Mouse (Mus musculus) left cerebral cortex, adult 18-20 months (tissue): ENCODE measurements around the gene Mapk1ip1l. TPM values are rescaled to one million over a fixed set of nuclear protein-coding genes. Genes with fewer than 3 reads are reported as not detected.
"Not testable (repeated sequence)": the region's sequence is repeated elsewhere in the genome, so short reads cannot be mapped to it uniquely, and the experiment has no call there.

Source experiments
- DNase-seq, 2 experiments: peaks; one replicate each; pipeline ENCODE4 v3.0.0; 2021 to 2022; ENCODE audit warnings: low spot score in 2 of 2, mixed read lengths in 1 of 2
- total RNA-seq, 2 experiments: library from RNA; stranded (reverse); gene quantifications; 2 replicates each; pipeline ENCODE4 v1.2.3; 2021

Gene Mapk1ip1l
- total RNA-seq, 2 experiments from 2014 or later, result 47.0 to 48.4 TPM

DNA sequence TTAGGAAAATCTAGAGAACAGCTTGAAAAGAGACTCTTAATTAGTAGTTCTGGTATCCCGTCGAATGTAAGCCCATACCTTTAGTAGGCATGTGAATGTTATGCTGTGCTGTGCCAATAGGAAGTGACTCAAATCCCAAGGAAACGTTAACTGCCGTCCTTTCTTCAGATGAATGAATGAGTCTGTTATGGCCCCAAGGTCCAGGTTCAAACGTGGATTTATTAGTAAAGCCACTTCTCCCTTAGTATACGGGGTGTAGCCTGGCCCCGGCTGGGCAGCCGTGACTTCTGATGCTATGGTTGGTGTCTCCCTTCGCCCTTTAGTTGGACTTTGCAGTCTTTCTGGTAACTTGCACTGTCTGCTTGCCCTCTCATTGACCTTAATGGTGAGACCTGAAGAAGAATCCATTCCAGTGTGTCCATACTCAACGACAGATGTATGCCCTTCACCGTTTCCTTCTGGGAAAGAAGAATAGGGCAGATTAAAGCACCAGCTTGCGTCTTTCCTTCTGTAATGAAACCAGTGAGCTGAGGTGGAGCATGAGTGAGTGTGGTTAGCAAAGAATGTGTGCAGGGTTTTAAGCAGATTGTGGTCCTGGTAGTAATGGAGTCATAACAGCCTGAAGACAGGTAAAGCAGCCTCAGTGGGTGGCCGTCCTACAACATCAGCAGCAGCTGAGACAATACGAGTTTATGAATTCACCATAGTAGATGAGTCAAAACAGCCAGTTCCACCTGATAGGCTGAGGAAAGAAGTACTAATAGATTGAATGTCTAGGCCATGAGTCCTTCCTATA, 5.0 kb downstream of the Mapk1ip1l start:
- no peak for DNase-seq

GRCm38 (mm10) chr14:47304814-47305405, 6.8 kb downstream of the Mapk1ip1l start:
- DNase-seq, result no peak

GRCm38 (mm10) chr14:47305933-47306332, 7.9 kb downstream of the Mapk1ip1l start:
- no peak for DNase-seq

GRCm38 (mm10) chr14:47307669-47308068, 9.6 kb downstream of the Mapk1ip1l start:
- no peak for DNase-seq

- no peak for DNase-seq
These were observed 11.0 kb downstream of the Mapk1ip1l start for GRCm38 (mm10) chr14:47309061-47309460.

DNA sequence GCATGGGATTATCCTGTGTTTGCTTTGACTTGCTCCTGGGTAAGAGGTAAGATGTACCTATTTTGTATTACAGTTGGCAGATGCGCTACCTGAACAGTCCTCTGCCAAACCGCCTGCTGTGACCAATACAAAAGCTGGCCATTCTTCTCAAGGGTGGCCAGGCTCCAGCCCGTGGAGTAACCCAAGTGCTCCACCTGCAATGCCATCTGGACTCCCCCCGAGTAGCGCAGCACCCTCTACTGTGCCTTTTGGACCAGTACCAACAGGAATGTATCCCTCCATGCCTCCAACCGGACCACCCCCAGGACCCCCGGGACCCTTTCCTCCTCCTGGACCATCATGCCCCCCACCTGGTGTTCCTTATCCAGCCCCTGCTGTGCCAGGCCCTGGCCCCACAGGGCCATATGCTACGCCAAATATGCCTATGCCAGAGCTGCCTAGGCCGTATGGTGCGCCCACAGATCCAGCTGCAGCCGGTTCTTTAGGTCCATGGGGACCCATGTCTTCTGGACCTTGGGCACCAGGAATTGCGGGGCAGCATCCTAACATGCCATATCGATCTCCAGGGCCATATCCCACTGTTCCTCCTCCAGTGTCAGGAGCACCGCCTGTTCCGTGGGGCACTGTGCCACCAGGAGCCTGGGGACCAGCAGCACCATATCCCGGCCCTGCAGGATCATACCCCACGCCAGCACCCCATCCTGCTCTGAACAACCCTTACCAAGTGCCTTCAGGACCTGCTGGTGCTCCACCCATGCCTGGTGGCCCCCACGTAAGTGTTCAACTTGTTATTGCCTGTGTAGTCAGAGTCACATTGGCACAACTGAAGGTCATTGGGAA, 12.5 kb downstream of the Mapk1ip1l start:
- DNase-seq, result no peak

- DNase-seq, result no peak
These were observed 21.3 kb downstream of the Mapk1ip1l start for GRCm38 (mm10) chr14:47319362-47319761.

GRCm38 (mm10) chr14:47321581-47321980, 23.5 kb downstream of the Mapk1ip1l start:
- DNase-seq, result not testable (repeated sequence)

DNA sequence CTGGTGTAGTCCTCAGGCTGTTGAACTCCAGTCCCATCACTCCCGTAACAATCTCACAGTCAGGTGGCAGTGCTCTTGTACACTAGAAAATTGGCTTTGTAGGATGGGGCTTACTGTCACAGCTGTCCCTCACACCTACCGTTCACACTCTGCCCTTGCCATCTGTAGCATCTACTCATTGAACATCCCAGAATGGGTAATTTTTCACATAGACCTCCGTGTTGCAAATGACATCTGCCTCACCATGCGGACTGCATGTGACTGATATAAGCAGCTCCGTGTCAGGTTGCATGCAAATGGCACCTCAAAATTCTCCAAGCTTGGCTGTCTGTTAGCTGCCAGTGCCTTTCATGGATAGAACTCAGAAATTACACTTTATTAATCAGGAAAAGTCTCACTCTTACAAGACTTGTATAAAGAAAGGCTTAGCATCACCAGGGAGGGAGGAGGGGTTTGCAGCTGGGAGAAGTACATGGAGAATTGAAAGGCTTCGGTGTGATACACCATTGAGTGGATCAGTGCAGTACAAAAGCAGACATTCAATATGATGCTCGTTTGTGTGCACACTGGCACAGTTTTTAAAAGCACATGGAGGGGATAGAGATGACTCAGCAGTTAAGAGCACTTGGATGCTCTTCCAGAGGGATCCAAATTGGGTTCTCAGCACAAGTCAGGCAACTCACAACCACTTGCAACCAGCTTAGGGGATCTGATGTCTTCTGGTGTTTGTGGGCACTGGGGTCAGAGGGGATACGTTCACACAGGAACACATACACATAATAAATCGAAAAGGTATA, 28.1 kb downstream of the Mapk1ip1l start:
- no peak for DNase-seq

DNA sequence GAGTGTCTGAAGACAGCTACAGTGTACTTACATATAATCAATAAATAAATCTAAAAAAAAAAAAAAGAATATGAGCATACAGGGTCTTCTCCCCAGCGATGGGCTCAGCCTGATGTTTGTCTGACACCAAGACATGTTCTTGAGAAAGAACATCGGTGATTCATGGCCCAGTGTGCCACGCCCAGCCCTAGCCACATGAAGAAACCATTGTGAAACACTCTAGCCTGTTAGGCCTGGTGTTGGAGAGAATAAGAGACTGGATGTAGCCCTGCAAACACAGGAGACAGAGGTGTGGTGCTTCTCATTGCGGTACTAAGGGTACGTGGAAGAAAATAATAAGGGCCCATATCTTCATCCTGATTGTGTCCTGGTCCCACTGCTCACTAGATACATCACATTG, 29.3 kb downstream of the Mapk1ip1l start:
- DNase-seq, result no peak

GRCm38 (mm10) chr14:47331920-47332319, 33.9 kb downstream of the Mapk1ip1l start:
- no peak for DNase-seq

DNA sequence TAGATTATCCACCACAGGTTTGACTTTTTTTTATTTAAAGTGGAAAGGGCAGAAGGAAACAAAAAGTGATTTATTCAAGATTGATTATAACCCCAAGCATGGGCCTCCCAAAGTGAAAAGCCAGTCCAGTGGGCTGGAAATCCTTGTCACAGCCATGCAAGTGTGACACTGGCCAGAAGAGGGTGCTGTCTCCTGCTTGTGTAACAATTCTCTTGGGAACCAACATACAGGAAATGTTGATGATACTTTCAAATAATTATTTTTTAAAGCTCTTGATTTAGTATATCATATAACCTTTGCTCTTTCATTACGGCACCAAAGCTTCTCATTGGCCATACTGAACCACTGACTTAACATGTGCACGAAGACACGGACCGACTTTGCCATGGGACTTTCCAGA, 36.8 kb downstream of the Mapk1ip1l start:
- DNase-seq, result peak; percentile 77 to 83

DNA sequence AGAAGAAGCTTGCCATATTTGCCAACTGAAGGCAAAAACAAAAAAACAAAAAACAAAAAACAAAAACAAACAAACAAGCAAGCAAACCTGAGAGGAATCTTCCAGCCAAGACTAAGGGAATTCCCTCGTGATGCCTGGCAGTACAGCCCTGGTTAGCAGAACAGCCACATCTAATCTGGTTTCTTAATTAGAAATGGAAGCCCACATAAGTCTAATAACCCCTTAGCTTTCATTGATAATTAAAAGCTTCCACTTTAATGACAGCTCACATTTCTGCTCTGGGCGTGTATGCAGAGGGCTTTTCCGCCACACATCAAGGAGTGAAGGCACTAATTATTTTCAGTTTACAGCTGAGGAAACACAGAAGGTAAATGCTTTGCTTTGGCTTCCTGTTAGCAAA, 37.2 kb downstream of the Mapk1ip1l start:
- DNase-seq, result no peak

DNA sequence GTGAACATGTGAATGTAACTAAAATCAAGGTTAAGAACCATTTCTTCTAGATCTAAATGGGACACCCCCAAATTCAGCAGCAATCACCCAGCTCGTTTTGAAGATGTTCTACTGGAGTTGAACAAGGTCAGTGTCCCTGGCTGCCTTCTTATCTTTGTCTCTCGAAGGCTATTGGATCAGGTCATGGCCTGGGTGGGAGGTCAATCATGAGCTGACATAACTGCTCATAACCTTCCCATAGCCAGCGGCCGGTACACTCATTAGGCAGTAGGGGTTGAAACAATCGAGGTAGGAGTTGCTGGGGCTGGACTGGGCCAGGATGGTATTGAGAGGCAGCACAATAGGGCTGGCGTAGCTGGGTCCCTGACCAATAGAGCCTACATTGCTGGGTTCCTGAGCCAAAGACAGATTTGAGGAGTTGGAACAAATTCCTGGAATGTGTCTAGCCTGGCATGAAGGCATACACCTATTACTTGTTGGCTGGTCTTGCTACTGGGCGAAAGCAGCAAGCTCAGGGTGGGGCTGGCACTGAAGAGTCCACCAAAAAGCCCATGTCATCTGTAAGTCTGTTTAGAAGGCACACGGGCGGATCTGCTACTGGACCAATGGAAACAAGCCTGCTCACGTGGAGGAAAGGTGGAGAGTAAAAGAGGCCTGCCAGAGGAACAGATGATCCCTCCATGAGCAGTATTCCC, 42.3 kb downstream of the Mapk1ip1l start:
- no peak for DNase-seq

GRCm38 (mm10) chr14:47341811-47342291, 43.8 kb downstream of the Mapk1ip1l start:
- DNase-seq, result no peak

- DNase-seq, result no peak
These were observed 48.6 kb downstream of the Mapk1ip1l start for GRCm38 (mm10) chr14:47346715-47347114.

DNA sequence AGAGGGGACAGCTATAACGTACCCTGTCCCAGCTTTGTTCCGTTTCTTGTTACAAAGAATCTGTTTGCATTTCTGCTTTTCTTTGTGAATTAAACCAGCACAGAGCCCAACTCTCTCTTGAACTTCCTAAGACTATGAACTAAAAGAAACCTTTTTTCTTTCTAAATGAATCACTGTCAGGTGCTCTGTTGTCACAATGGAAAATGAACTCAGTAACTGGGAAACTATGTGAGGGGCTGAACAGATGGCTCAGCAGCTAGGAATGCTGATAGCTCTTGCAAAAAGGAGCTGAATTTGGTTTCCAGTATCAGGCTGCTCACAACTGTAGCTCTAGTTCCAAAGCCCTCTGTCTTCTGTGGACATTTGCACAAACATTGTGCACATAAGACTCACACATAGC, 52.9 kb downstream of the Mapk1ip1l start:
- DNase-seq, result no peak

GRCm38 (mm10) chr14:47352272-47352671, 54.2 kb downstream of the Mapk1ip1l start:
- no peak for DNase-seq

- no peak for DNase-seq
These were observed 55.2 kb downstream of the Mapk1ip1l start for GRCm38 (mm10) chr14:47353240-47353639.

GRCm38 (mm10) chr14:47354111-47354577, 56.1 kb downstream of the Mapk1ip1l start:
- DNase-seq, result peak in 1 of 2 experiments; percentile 12
